Mouse (Mus musculus) subcutaneous adipose tissue, adult 2 months (tissue): ENCODE measurements around the gene Caprin1. TPM values are rescaled to one million over a fixed set of nuclear protein-coding genes. Genes with fewer than 3 reads are reported as not detected.

Experiments
- polyA plus RNA-seq: library from polyadenylated mRNA; depleted of rRNA; stranded (reverse); fragments of >200 nt; gene quantifications from 2 replicates; pipeline ENCODE4 v1.2.3, GENCODE M21; 2012; ENCODE audit warnings: low replicate concordance; rRNA removed

The Caprin1 gene
- 136 and 204 TPM in 2 replicates for polyA plus RNA-seq

GRCm38 (mm10) chr2:103797491-103798009, at the start of gene Caprin1:
TSS of gene Caprin1 (minus strand) at chr2:103797649.

GRCm38 (mm10) chr2:103760906-103761716, 36.3 kb downstream of the Caprin1 start, which contains the start of gene Nat10:
TSS of gene Nat10 (minus strand) at chr2:103761270.

Other genes starting within 250 kb of the Caprin1 start
- gene Abtb2, start 231.3 kb downstream of the Caprin1 start, polyA plus RNA-seq, result 1.8 and 6.6 TPM in 2 replicates
- gene Nat10, start 36.4 kb downstream of the Caprin1 start, polyA plus RNA-seq, result 40.4 and 85.0 TPM in 2 replicates
- 25.8 and 28.9 TPM in 2 replicates for gene Lmo2, start 160.3 kb upstream of the Caprin1 start, polyA plus RNA-seq
- 25.4 and 29.3 TPM in 2 replicates for gene Fbxo3, start 230.1 kb upstream of the Caprin1 start, polyA plus RNA-seq
- gene 4931422A03Rik, start 230.7 kb upstream of the Caprin1 start, polyA plus RNA-seq, result not detected in 2 replicates